Mouse (Mus musculus): ENCODE measurements around the gene Slc16a13.

GRCm38 (mm10) chr11:70219873-70220272 is 991 bp downstream of the Slc16a13 start:
- TF ChIP-seq POLR2A (IDR thresholded peaks at IDR 0.05; ENCODE audit: borderline replicate concordance, extremely low read depth, low read depth, low read length) (no peak), CTCF (IDR thresholded peaks at IDR 0.05; ENCODE audit: insufficient read depth, low read length) (no peak)
